25 mouse cellular contexts compared by ENCODE assay signal in the genomic region with DNA sequence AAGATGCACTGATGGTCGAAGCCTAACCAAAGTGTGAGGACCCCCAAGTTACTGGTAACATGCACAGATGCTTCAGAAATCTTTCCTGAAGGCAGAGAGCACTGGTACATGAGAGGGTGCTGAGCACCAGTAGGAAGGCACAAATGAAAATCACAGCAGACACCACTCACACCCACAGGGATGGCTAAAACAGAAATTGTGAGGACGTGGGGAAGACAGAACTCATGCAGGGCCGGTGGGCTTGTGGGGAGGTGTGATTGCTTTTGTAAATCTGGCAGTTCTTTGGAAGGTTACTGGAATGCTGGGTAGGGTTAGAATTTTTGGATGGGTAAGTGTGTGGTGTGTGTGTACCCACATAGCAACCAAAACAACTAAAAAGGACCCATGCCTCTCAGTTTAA. TPM values are rescaled to one million over a fixed set of nuclear protein-coding genes. Genes with fewer than 3 reads are reported as not detected.
A peak's percentile ranks its signal among the peaks of the same experiment; 100 is the strongest.
DNase-seq lines count a peak whose midpoint lies in the region; ATAC-seq lines count a peak whose summit lies in the region.
"Had no signal": no experiment of that assay in that cellular context is flagged by ENCODE, and none has a peak within 500 bp of the region (broad histone marks: within the 10 kb centered on the region; RNA-seq: fewer than 3 reads in every experiment).

No protein-coding gene starts in this region.

- H3K4me3 ChIP-seq in forebrain, embryonic 13.5 days: no peak overlapping the region
- H3K4me3 ChIP-seq in forebrain, embryonic 16.5 days (replicated peaks; ENCODE audit: low read length): no peak overlapping the region
- H3K4me3 ChIP-seq in hindbrain, embryonic 15.5 days: no peak overlapping the region
- H3K4me3 ChIP-seq in hindbrain, embryonic 12.5 days: no peak overlapping the region
- H3K4me3 ChIP-seq: embryonic facial prominence, embryonic 12.5 days; liver, embryonic 12.5 days; midbrain, embryonic 12.5 days; neural tube, embryonic 15.5 days had no signal

- peaks cover 78% of the 10 kb centered on the region for H3K36me3 ChIP-seq in forebrain, embryonic 13.5 days (ENCODE audit: poor library complexity, severe bottlenecking)
- peaks cover 15% of the 10 kb centered on the region for H3K36me3 ChIP-seq in forebrain, embryonic 16.5 days (ENCODE audit: control insufficient read depth, insufficient read depth)
- H3K36me3 ChIP-seq in hindbrain, embryonic 15.5 days: peaks cover 59% of the 10 kb centered on the region
- peaks cover 82% of the 10 kb centered on the region for H3K36me3 ChIP-seq in hindbrain, embryonic 12.5 days

- peak; percentile 10 to 75 for DNase-seq in left cerebral cortex, postnatal 25 days (ENCODE audit: low spot score in 2 of 2)
- DNase-seq in left cerebral cortex, postnatal 14 days (ENCODE audit: low spot score in 2 of 2): no peak
- peak; percentile 62 for DNase-seq in brain, adult 2 months (ENCODE audit: low read depth, low spot score)
- DNase-seq: adrenal gland, postnatal 14 days; embryo, embryonic 11 days; gastrocnemius, postnatal 14 days; heart, postnatal 14 days; kidney, adult 8-10 months; kidney, postnatal 4 days; layer of hippocampus, adult 9-11 months; liver, postnatal 0 days; lung, postnatal 36 days; thymus, adult 2 months; thymus, postnatal 36 days had no signal

- peak overlapping the region; percentile 57; the same call in 1 of the 2 replicates for H3K27ac ChIP-seq in forebrain, embryonic 13.5 days
- no peak overlapping the region for H3K27ac ChIP-seq in forebrain, embryonic 16.5 days (ENCODE audit: low read length)
- peak overlapping the region; percentile 47; the same call in 1 of the 2 replicates for H3K27ac ChIP-seq in hindbrain, embryonic 15.5 days (replicated peaks)
- no peak overlapping the region for H3K27ac ChIP-seq in hindbrain, embryonic 12.5 days
- H3K27ac ChIP-seq: embryonic facial prominence, embryonic 12.5 days; kidney, postnatal 0 days; liver, embryonic 12.5 days; midbrain, embryonic 12.5 days had no signal

- peaks cover 32% of the 10 kb centered on the region for H3K4me1 ChIP-seq in forebrain, embryonic 13.5 days
- peaks cover 12% of the 10 kb centered on the region for H3K4me1 ChIP-seq in forebrain, embryonic 16.5 days (replicated peaks; ENCODE audit: control insufficient read depth, insufficient read depth, low read length)
- H3K4me1 ChIP-seq in hindbrain, embryonic 15.5 days (replicated peaks): peaks cover 15% of the 10 kb centered on the region
- 0 out of 2 replicates have a peak, but pooled peaks cover 4% of the 10 kb centered on the region for H3K4me1 ChIP-seq in hindbrain, embryonic 12.5 days
- H3K4me1 ChIP-seq: liver, embryonic 12.5 days; midbrain, embryonic 12.5 days had no signal

- H3K27me3 ChIP-seq in forebrain, embryonic 13.5 days: no peaks in the 10 kb centered on the region
- no peaks in the 10 kb centered on the region for H3K27me3 ChIP-seq in forebrain, embryonic 16.5 days (replicated peaks; ENCODE audit: control insufficient read depth, insufficient read depth, low read length)
- H3K27me3 ChIP-seq in hindbrain, embryonic 15.5 days: no peaks in the 10 kb centered on the region
- H3K27me3 ChIP-seq in hindbrain, embryonic 12.5 days: no peaks in the 10 kb centered on the region
- H3K27me3 ChIP-seq: embryonic facial prominence, embryonic 12.5 days; liver, embryonic 12.5 days; midbrain, embryonic 12.5 days; neural tube, embryonic 15.5 days had no signal

- H3K9me3 ChIP-seq in forebrain, embryonic 13.5 days (replicated peaks): no peaks in the 10 kb centered on the region
- H3K9me3 ChIP-seq in forebrain, embryonic 16.5 days (ENCODE audit: control insufficient read depth, low read length): no peaks in the 10 kb centered on the region
- H3K9me3 ChIP-seq in hindbrain, embryonic 15.5 days: no peaks in the 10 kb centered on the region
- no peaks in the 10 kb centered on the region for H3K9me3 ChIP-seq in hindbrain, embryonic 12.5 days (replicated peaks)
- H3K9me3 ChIP-seq: embryonic facial prominence, embryonic 12.5 days; liver, embryonic 12.5 days; midbrain, embryonic 12.5 days; neural tube, embryonic 15.5 days had no signal

- no peak overlapping the region for H3K4me2 ChIP-seq in forebrain, embryonic 13.5 days
- no peak overlapping the region for H3K4me2 ChIP-seq in forebrain, embryonic 16.5 days (ENCODE audit: low read length)
- H3K4me2 ChIP-seq in hindbrain, embryonic 15.5 days: no peak overlapping the region
- no peak overlapping the region for H3K4me2 ChIP-seq in hindbrain, embryonic 12.5 days (replicated peaks)
- H3K4me2 ChIP-seq: embryonic facial prominence, embryonic 12.5 days; liver, embryonic 12.5 days; midbrain, embryonic 12.5 days; neural tube, embryonic 15.5 days had no signal

- 84% methylated on average over 3 of the region's 3 CpGs for WGBS in forebrain, embryonic 13.5 days
- 71% methylated on average over 3 of the region's 3 CpGs for WGBS in forebrain, embryonic 16.5 days
- WGBS in hindbrain, embryonic 15.5 days: 81% methylated on average over 3 of the region's 3 CpGs
- 84% methylated on average over 3 of the region's 3 CpGs for WGBS in hindbrain, embryonic 12.5 days

- intact Hi-C loops in left cerebral cortex, postnatal 25 days (cut with DNase I): no loop called here
- intact Hi-C loops in left cerebral cortex, postnatal 14 days (cut with DNase I): no loop called here

- no peak for ATAC-seq in forebrain, embryonic 13.5 days
- ATAC-seq in forebrain, embryonic 16.5 days: no peak
- no peak for ATAC-seq in hindbrain, embryonic 15.5 days (ENCODE audit: low FRiP score, low read depth)
- no peak for ATAC-seq in hindbrain, embryonic 12.5 days (ENCODE audit: low FRiP score)
- ATAC-seq: CD4-positive, CD25-positive, alpha-beta regulatory T cell, adult 4 months; intestine, embryonic 16.5 days; liver, embryonic 12.5 days; liver, postnatal 0 days had no signal

- H3K9ac ChIP-seq in forebrain, embryonic 13.5 days: no peak overlapping the region
- H3K9ac ChIP-seq in forebrain, embryonic 16.5 days (replicated peaks; ENCODE audit: low read depth, low read length): no peak overlapping the region
- no peak overlapping the region for H3K9ac ChIP-seq in hindbrain, embryonic 15.5 days
- no peak overlapping the region for H3K9ac ChIP-seq in hindbrain, embryonic 12.5 days
- H3K9ac ChIP-seq: embryonic facial prominence, embryonic 12.5 days; liver, embryonic 12.5 days; liver, postnatal 0 days; midbrain, embryonic 12.5 days; neural tube, embryonic 15.5 days had no signal

RNA-seq across cellular contexts. Expression of gene Cep95, which starts 28.1 kb away (rescaled TPM):
- 19.5 and 21.6 TPM in 2 replicates for polyA plus RNA-seq in forebrain, embryonic 13.5 days (2015; fragmentation: Nextera tagmentation; extraction: Ambion mirVana)
- polyA plus RNA-seq in forebrain, embryonic 16.5 days (2015; fragmentation: Nextera tagmentation; extraction: Ambion mirVana): 22.5 and 25.9 TPM in 2 replicates
- 14.0 and 16.1 TPM in 2 replicates for polyA plus RNA-seq in hindbrain, embryonic 15.5 days (2015; fragmentation: Nextera tagmentation; extraction: Ambion mirVana)
- 22.3 and 22.7 TPM in 2 replicates for polyA plus RNA-seq in hindbrain, embryonic 12.5 days (2016; fragmentation: Nextera tagmentation; extraction: Ambion mirVana)
- total RNA-seq in left cerebral cortex, postnatal 25 days (2021): 10 to 100 TPM; 11.1 to 11.3 TPM
- total RNA-seq in left cerebral cortex, postnatal 14 days (2021): 10 to 100 TPM in 1 of 2 experiments, 1 to 10 TPM in 1; 8.3 to 12.0 TPM

RNA-seq across cellular contexts. Expression of gene Ddx5, which starts 28.2 kb away (rescaled TPM):
- 503 and 514 TPM in 2 replicates for polyA plus RNA-seq in forebrain, embryonic 13.5 days (2015; fragmentation: Nextera tagmentation; extraction: Ambion mirVana)
- polyA plus RNA-seq in forebrain, embryonic 16.5 days (2015; fragmentation: Nextera tagmentation; extraction: Ambion mirVana): 520 and 566 TPM in 2 replicates
- polyA plus RNA-seq in hindbrain, embryonic 15.5 days (2015; fragmentation: Nextera tagmentation; extraction: Ambion mirVana): 340 and 351 TPM in 2 replicates
- polyA plus RNA-seq in hindbrain, embryonic 12.5 days (2016; fragmentation: Nextera tagmentation; extraction: Ambion mirVana): 467 and 505 TPM in 2 replicates
- 100 to 1,000 TPM; 633 to 643 TPM for total RNA-seq in left cerebral cortex, postnatal 25 days (2021)
- total RNA-seq in left cerebral cortex, postnatal 14 days (2021): 100 to 1,000 TPM; 574 to 616 TPM

RNA-seq across cellular contexts. Expression of gene Polg2, which starts 37.8 kb away (rescaled TPM):
- polyA plus RNA-seq in forebrain, embryonic 13.5 days (2015; fragmentation: Nextera tagmentation; extraction: Ambion mirVana): 9.6 and 10.0 TPM in 2 replicates
- 8.8 and 8.9 TPM in 2 replicates for polyA plus RNA-seq in forebrain, embryonic 16.5 days (2015; fragmentation: Nextera tagmentation; extraction: Ambion mirVana)
- 8.4 and 8.8 TPM in 2 replicates for polyA plus RNA-seq in hindbrain, embryonic 15.5 days (2015; fragmentation: Nextera tagmentation; extraction: Ambion mirVana)
- 8.5 and 10.7 TPM in 2 replicates for polyA plus RNA-seq in hindbrain, embryonic 12.5 days (2016; fragmentation: Nextera tagmentation; extraction: Ambion mirVana)
- 1 to 10 TPM; 2.8 to 4.4 TPM for total RNA-seq in left cerebral cortex, postnatal 25 days (2021)
- 1 to 10 TPM; 3.6 to 4.3 TPM for total RNA-seq in left cerebral cortex, postnatal 14 days (2021)

Comparison
In these comparisons a context has a peak if more than half of its experiments do, and no peak if none do; other contexts are left out.
1. H3K27ac ChIP-seq: peak in forebrain, embryonic 13.5 days (single experiment) and hindbrain, embryonic 15.5 days (single experiment); none in forebrain, embryonic 16.5 days (single experiment) and hindbrain, embryonic 12.5 days (single experiment).
2. DNase-seq: peak in left cerebral cortex, postnatal 25 days (2 of 2) and brain, adult 2 months (single experiment); none in left cerebral cortex, postnatal 14 days (0 of 2).